Mouse (Mus musculus) heart, postnatal 0 days (tissue): ENCODE measurements around the gene Itgam.

Experiments used
- CTCF ChIP-seq: IDR thresholded peaks from 2 replicates; pipeline ENCODE4 v1.5.1; 2016; ENCODE audit warnings: antibody characterized with exemption, control low read depth, low read depth
- EP300 ChIP-seq: IDR thresholded peaks from 2 replicates; pipeline ENCODE4 v1.6.1; 2016; ENCODE audit warnings: antibody characterized with exemption, low read depth

DNA sequence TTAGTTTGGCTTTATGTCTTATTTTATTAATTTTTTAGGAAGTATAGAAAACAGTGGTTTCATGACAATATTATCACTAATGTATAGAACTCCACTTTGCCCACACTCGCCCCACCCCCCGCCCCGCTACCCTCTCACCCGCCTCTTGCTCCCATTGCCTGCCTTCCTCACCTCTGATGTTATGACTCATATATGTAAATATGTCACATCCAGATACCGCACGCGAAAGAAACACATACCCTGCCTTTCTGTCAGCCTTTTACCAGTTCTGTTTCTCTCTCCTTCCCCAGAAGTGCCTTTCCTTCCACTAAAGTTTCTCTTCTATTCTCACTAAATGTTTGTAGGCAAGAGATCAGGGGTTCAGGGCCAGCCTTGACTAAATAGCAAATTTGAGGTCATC, 104.0 kb downstream of the Itgam start:
- no peak for TF ChIP-seq CTCF
- no peak for TF ChIP-seq EP300
